Mouse (Mus musculus) forebrain, embryonic 14.5 days (tissue): ENCODE results near the gene Olfr323. TPM values are rescaled to one million over a fixed set of nuclear protein-coding genes. Genes with fewer than 3 reads are reported as not detected.
A peak's percentile ranks its signal among the peaks of the same experiment; 100 is the strongest.

Source experiments
- ATAC-seq: fragments of 200-750 bp; cut with Nextera tagmentation; 2 replicates; pipeline ENCODE4 v1.8.0; 2017; ENCODE audit warnings: mild to moderate bottlenecking, moderate library complexity
- DNase-seq: peaks from one replicate; pipeline ENCODE4 v3.0.0-alpha.2; 2015; ENCODE audit warnings: low spot score
- H3K27ac ChIP-seq: fragments of 300-500 bp; sonication (generic); 2 replicates; pipeline ENCODE4 v1.5.1; 2014; ENCODE audit warnings: low read depth, mild to moderate bottlenecking, control low read depth, low read length, moderate library complexity
- H3K27me3 ChIP-seq: fragments of 300-500 bp; sonication (generic); replicated peaks from 2 replicates; pipeline ENCODE4 v1.6.1; 2014; ENCODE audit warnings: low read length, control low read depth, mixed read lengths; ENCODE audit not compliant: control insufficient read depth, insufficient read depth
- H3K36me3 ChIP-seq: fragments of 300-500 bp; sonication (generic); 2 replicates; pipeline ENCODE4 v1.6.1; 2014; ENCODE audit warnings: low read length, control low read depth; ENCODE audit not compliant: control insufficient read depth, insufficient read depth
- H3K4me1 ChIP-seq: fragments of 300-500 bp; sonication (generic); 2 replicates; pipeline ENCODE4 v1.6.1; 2014; ENCODE audit warnings: antibody characterized with exemption, low read length, control low read depth; ENCODE audit not compliant: control insufficient read depth, insufficient read depth
- H3K4me2 ChIP-seq: fragments of 300-500 bp; sonication (generic); 2 replicates; pipeline ENCODE4 v1.6.1; 2014; ENCODE audit warnings: mild to moderate bottlenecking, control low read depth, low read length
- H3K4me3 ChIP-seq: fragments of 300-500 bp; sonication (generic); 2 replicates; pipeline ENCODE4 v1.5.1; 2014; ENCODE audit warnings: low read depth, low read length, control low read depth
- H3K9ac ChIP-seq: fragments of 300-500 bp; sonication (generic); 2 replicates; pipeline ENCODE4 v1.6.1; 2014; ENCODE audit warnings: mild to moderate bottlenecking, low read length, control low read depth, moderate library complexity
- H3K9me3 ChIP-seq: fragments of 300-500 bp; sonication (generic); replicated peaks from 2 replicates; pipeline ENCODE4 v1.6.1; 2016; ENCODE audit warnings: low read length, control low read depth, mixed read lengths; ENCODE audit not compliant: control insufficient read depth
- WGBS: fragments of 180-500 bp; shearing (Covaris S2); extraction: QIAGEN DNeasy Blood & Tissue Kit; methylation state at CpG from one replicate; pipeline ENCODE4 v1.1.7; 2014; 5-methylcytosine and 5-hydroxymethylcytosine counted together
- polyA plus RNA-seq: library from polyadenylated mRNA; unstranded; fragments of >200 nt; fragmentation: Nextera tagmentation; extraction: Ambion mirVana; gene quantifications from 2 replicates; pipeline ENCODE4 v1.2.1, GENCODE M21; 2014

Olfr323 gene
- polyA plus RNA-seq, 1 experiment from 2014 or later = not detected

GRCm38 (mm10) chr11:58638176-58638701 is 7.9 kb upstream of the Olfr323 start:
- peaks cover 5% of the 10 kb centered on the region; the same call in 1 of the 2 replicates for H3K4me1 ChIP-seq
- no peaks in the 10 kb centered on the region for H3K9me3 ChIP-seq
- no peak for DNase-seq
- H3K27me3 ChIP-seq = peaks cover 9% of the 10 kb centered on the region; the same call in 1 of the 2 replicates
- H3K36me3 ChIP-seq = no peaks in the 10 kb centered on the region
- H3K9ac ChIP-seq = no peak overlapping the region
- no peak overlapping the region for H3K4me2 ChIP-seq
- ATAC-seq = no peak
- WGBS = 69% methylated on average over 7 of the region's 7 CpGs
- H3K27ac ChIP-seq = no peak overlapping the region
- H3K4me3 ChIP-seq = no peak overlapping the region

DNA sequence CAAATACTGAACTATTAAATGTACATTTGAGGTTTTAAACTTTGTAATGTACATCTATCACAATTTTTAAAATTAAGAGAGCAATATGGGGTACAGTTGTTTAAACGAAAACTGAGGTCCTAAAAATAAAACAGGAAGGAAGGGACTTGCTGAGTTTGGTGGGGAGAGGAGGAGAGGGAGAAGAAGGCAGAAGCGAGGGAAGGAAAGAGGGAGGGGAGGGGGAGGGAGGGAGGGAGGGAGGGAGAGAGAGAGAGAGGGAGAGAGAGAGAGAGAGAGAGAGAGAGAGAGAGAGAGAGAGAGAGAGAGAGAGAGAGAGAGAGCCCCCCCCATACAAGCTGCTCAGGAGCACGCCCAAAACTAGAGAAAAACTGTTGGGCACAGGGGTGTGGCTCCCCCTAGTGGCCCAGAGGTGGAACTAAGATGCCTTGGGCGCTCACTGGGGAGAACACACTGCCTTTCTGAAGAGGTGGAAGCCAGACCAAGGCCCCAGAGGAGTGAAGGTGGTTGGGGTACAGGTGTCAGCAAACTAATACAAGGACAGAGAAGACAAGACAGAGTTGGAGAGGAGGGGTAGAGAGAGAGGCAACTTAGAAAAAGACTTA is 6.2 kb upstream of the Olfr323 start:
- Histone ChIP-seq H3K9me3 (no peaks in the 10 kb centered on the region), H3K4me3 (no peak overlapping the region), H3K27ac (no peak overlapping the region), H3K36me3 (no peaks in the 10 kb centered on the region), H3K27me3 (peaks cover 9% of the 10 kb centered on the region; the same call in 1 of the 2 replicates), H3K4me1 (peaks cover 5% of the 10 kb centered on the region; the same call in 1 of the 2 replicates), H3K4me2 (no peak overlapping the region), H3K9ac (no peak overlapping the region)
- ATAC-seq (no peak; the same call in 1 of the 2 replicates), DNase-seq (peak; percentile 64)
- WGBS = 20% methylated on average over 4 of the region's 4 CpGs

DNA sequence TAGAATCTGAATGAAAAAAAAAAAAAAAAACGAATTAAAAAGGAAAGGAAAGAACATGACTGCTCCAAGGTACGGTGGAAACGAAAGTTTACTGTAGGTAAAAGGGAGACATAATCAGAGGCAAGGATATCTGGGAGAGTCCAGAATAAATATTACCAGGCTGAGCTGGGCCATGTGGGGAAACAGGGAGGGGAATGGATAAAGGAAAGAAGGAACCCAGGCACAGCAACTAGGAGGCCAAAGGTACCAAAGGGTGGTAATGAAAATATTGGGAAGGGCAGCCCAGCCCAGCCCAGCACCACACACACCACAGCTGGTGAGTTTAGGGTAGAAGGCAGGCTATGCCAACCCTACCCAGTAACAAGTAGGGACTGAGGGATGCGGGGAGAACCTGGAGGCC is 4.6 kb upstream of the Olfr323 start:
- H3K9ac ChIP-seq = no peak overlapping the region
- H3K36me3 ChIP-seq = no peaks in the 10 kb centered on the region
- H3K9me3 ChIP-seq = no peaks in the 10 kb centered on the region
- no peaks in the 10 kb centered on the region for H3K4me1 ChIP-seq
- WGBS = 51% methylated on average over 4 of the region's 4 CpGs
- H3K27ac ChIP-seq = no peak overlapping the region
- no peak overlapping the region for H3K4me2 ChIP-seq
- peaks cover 1% of the 10 kb centered on the region; the same call in 1 of the 2 replicates for H3K27me3 ChIP-seq
- H3K4me3 ChIP-seq = no peak overlapping the region
- DNase-seq = no peak
- ATAC-seq = no peak

DNA sequence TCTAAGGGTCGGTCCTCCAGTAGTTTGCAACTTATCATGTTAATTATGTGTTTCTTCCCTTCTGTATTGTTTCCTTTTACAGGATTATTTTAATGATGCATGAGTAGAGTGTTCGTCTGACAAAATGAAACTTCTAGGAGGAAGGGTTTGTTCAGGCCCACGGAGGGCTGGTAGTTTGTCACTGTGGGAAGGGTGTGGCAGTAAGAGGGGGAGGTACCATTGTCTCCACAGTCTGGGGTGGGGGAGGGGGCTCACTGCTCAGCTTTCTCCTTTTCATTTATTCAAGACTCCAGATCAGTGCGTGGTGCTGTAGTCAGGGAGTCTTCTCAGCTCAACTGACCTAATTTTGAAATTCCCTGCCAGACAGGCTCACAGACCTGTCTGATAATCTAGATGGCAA is 4.2 kb downstream of the Olfr323 start:
- no peak for DNase-seq
- H3K4me3 ChIP-seq = no peak overlapping the region
- no peaks in the 10 kb centered on the region for H3K4me1 ChIP-seq
- H3K27me3 ChIP-seq = no peaks in the 10 kb centered on the region
- no peak overlapping the region for H3K27ac ChIP-seq
- no peak for ATAC-seq
- 42% methylated on average over 4 of the region's 4 CpGs for WGBS
- no peaks in the 10 kb centered on the region for H3K9me3 ChIP-seq
- H3K4me2 ChIP-seq = no peak overlapping the region
- no peaks in the 10 kb centered on the region for H3K36me3 ChIP-seq
- no peak overlapping the region for H3K9ac ChIP-seq

DNA sequence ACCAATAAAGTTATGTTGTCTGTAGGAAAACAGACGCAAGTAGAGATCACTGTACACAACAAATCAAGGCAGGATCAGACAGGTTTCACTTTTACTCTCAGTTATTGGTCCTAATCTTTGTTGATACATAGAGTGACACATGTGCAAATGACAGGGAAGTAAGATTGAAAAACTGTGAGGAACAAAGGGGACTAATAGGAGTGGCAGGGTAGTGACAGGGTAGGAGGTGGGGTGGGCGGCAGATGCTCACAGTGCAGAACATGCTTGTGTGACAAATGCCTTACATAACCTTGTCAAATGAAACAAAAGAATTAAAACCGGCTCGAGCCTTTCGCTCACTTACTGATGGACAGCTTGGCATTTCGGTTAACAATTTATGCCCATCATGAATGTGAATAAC is 11.5 kb downstream of the Olfr323 start:
- ATAC-seq = no peak
- 58% methylated on average over 6 of the region's 6 CpGs for WGBS

GRCm38 (mm10) chr11:58618369-58618768 is 11.9 kb downstream of the Olfr323 start:
- DNase-seq = no peak
- Histone ChIP-seq H3K27me3 (no peaks in the 10 kb centered on the region), H3K27ac (no peak overlapping the region), H3K9me3 (no peaks in the 10 kb centered on the region), H3K4me3 (no peak overlapping the region), H3K4me1 (no peaks in the 10 kb centered on the region), H3K9ac (no peak overlapping the region), H3K36me3 (no peaks in the 10 kb centered on the region), H3K4me2 (no peak overlapping the region)
- WGBS = 69% methylated on average over 3 of the region's 3 CpGs
- ATAC-seq = no peak

More for the DNA sequence above, 11.5 kb downstream of the Olfr323 start:
- no peak overlapping the region for H3K9ac ChIP-seq
- no peaks in the 10 kb centered on the region for H3K9me3 ChIP-seq
- H3K4me3 ChIP-seq = no peak overlapping the region
- H3K4me1 ChIP-seq = no peaks in the 10 kb centered on the region
- no peak overlapping the region for H3K4me2 ChIP-seq
- no peaks in the 10 kb centered on the region for H3K27me3 ChIP-seq
- DNase-seq = no peak
- H3K27ac ChIP-seq = no peak overlapping the region
- H3K36me3 ChIP-seq = no peaks in the 10 kb centered on the region

- WGBS = 92% methylated on average over 4 of the region's 4 CpGs
- Histone ChIP-seq H3K27me3 (no peaks in the 10 kb centered on the region), H3K4me3 (no peak within 1 kb of the TSS), H3K36me3 (no peaks in the 10 kb centered on the region), H3K9ac (no peak within 1 kb of the TSS), H3K4me2 (no peak within 1 kb of the TSS), H3K4me1 (no peaks in the 10 kb centered on the region), H3K9me3 (no peaks in the 10 kb centered on the region), H3K27ac (no peak within 1 kb of the TSS)
- DNase-seq (no peak), ATAC-seq (no peak)
Observed at GRCm38 (mm10) chr11:58615975-58616374, 14.3 kb downstream of the Olfr323 start, which contains the start of gene 2210407C18Rik. Gene 2210407C18Rik, minus strand, starts transcription at chr11:58616075.

- DNase-seq (no peak), ATAC-seq (no peak)
- no peaks in the 10 kb centered on the region for H3K9me3 ChIP-seq
- no peak overlapping the region for H3K9ac ChIP-seq
- H3K36me3 ChIP-seq = no peaks in the 10 kb centered on the region
- H3K4me1 ChIP-seq = no peaks in the 10 kb centered on the region
- H3K27ac ChIP-seq = no peak overlapping the region
- no peaks in the 10 kb centered on the region for H3K27me3 ChIP-seq
- no peak overlapping the region for H3K4me2 ChIP-seq
- H3K4me3 ChIP-seq = no peak overlapping the region
Observed at GRCm38 (mm10) chr11:58614526-58614925, 15.8 kb downstream of the Olfr323 start.

GRCm38 (mm10) chr11:58613359-58613758 is 16.9 kb downstream of the Olfr323 start:
- Histone ChIP-seq H3K4me2 (no peak overlapping the region), H3K36me3 (no peaks in the 10 kb centered on the region), H3K27ac (no peak overlapping the region), H3K4me3 (no peak overlapping the region), H3K9ac (no peak overlapping the region), H3K27me3 (no peaks in the 10 kb centered on the region), H3K9me3 (no peaks in the 10 kb centered on the region), H3K4me1 (no peaks in the 10 kb centered on the region)
- DNase-seq (no peak), ATAC-seq (no peak)
- 79% methylated on average over 3 of the region's 3 CpGs for WGBS
